Mouse (Mus musculus): ENCODE measurements around the gene Serinc5.

Gene Serinc5

DNA sequence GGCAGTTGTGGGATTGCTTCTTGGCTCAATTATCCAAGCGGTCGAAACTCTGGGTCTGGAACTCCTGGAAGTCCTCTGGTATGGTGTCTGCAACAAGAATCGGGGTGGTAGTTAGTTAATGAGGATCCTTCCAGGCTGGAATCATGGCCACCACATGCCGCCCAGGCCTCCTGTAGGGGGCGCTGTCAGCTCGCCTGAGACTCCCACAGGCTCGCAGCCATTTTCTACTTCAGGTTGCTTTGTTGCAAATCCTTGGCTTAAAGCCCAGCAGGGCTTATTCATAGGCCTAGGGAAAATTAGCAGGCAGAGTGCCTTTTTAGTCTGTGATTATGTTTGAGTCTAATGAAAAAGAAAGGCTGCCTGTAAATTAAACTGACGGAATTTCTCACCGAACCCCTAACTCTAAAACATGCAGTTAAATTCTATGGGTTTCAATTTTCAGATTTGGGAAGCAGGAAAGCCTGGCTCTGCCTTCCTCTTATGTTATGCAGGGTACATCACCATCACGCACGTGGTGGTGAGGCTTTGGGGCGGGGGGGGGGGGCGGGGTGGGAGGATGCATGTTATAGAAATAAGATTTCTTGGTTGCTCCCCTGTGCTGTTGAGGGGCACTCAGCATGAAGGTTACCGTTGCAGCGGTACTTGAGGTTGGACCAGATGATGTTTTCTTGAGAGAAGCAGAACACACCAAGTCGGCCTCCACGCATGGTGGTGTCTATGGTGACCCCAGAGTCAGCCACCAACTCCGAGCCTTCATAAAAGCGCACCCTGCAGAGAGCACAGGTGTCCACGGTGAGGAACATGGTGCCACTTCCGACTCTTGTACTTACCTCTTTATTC, 141.1 kb downstream of the Serinc5 start:
- peak; percentile 86 for DNase-seq

- DNase-seq = no peak
Measured at GRCm38 (mm10) chr13:92753676-92754075, 142.8 kb downstream of the Serinc5 start.

DNA sequence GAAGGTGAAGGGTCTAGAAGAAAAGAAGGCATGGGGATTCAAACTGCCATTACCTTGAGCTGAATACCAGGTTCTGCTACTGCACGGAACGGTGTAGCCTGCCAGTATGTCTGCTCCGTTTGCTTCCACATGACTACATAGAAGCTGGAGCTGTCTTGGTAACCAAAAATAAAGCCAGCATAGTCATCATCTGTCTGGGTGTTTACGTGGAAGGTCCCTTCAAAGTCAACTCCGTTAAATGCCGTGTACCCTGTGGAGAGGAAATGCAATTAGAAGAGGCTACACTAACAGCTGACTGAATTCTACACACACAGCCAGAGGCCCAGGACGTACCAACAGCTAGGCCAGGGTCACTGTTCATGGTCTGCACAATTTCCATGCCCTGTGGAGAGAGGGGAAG, 144.1 kb downstream of the Serinc5 start:
- DNase-seq = no peak

GRCm38 (mm10) chr13:92757972-92758585, 147.2 kb downstream of the Serinc5 start:
- no peak for DNase-seq

- DNase-seq = no peak
Measured at GRCm38 (mm10) chr13:92759096-92759495, 148.2 kb downstream of the Serinc5 start.

DNA sequence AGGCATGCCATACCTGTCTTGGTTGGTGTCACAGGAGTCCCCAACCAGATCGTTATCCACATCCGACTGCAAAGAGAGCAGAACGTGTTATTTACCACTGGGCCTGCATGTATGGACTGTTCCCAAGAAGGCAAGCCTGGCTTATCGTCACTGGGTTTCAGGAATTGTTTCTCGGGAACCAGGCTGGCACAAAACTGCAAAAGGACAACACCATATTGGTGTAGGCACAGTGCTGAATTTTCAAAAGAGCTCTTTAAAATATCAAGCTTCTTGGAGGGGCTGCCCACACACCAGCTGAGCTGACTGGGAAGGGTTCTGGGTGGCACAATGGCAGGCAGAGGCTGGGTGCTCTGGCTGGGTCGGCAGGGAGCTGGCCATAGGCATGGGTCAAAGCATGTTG, 149.6 kb downstream of the Serinc5 start:
- no peak for DNase-seq
